Mouse (Mus musculus): Measurements from ENCODE around the gene 1810009A15Rik. TPM values are rescaled to one million over a fixed set of nuclear protein-coding genes. Genes with fewer than 3 reads are reported as not detected.

1810009A15Rik gene
- total and polyA plus RNA-seq, 3 experiments, result 184 to 189 TPM; not detected in 1

GRCm38 (mm10) chr19:8927891-8928525 is 39.4 kb downstream of the 1810009A15Rik start (continued):
- TF ChIP-seq RCOR1 (IDR thresholded peaks at IDR 0.05; ENCODE audit: low read depth, low read length) (peak; percentile 98), HCFC1 (IDR thresholded peaks at IDR 0.05; ENCODE audit: low read depth, low read length) (peak; percentile 65), MAFK (IDR thresholded peaks at IDR 0.05; ENCODE audit: borderline replicate concordance, low read depth, low read length) (peak; percentile 88)

GRCm38 (mm10) chr19:8928689-8929223 is 40.1 kb downstream of the 1810009A15Rik start:
- Histone ChIP-seq H3K4me1 (ENCODE audit: control insufficient read depth in 1 of 2, insufficient read depth in 2 of 2, low read length in 2 of 2) (peaks cover 18 to 37% of the 10 kb centered on the region in 2 experiments), H3K36me3 (ENCODE audit: control insufficient read depth in 1 of 2, insufficient read depth in 2 of 2, low read length in 2 of 2) (peaks cover 0 to 27% of the 10 kb centered on the region in 2 experiments; a peak in 2 of 4 replicates), H3K27ac (ENCODE audit: control insufficient read depth, low read depth, low read length) (peak overlapping the region; percentile 61), H3K9ac (ENCODE audit: control insufficient read depth, low read depth, low read length, poor library complexity, severe bottlenecking) (no peak overlapping the region), H3K4me3 (ENCODE audit: control insufficient read depth in 1 of 2, insufficient read depth in 1 of 2, low read depth in 2 of 2, low read length in 2 of 2) (peak overlapping the region; percentile 66 to 79; a peak in 3 of 4 replicates), H3K27me3 (ENCODE audit: control insufficient read depth in 1 of 2, insufficient read depth in 2 of 2, low read length in 2 of 2) (no peaks in the 10 kb centered on the region), H3K9me3 (replicated peaks; ENCODE audit: insufficient read depth, low read length) (no peaks in the 10 kb centered on the region), H3K79me2 (ENCODE audit: control insufficient read depth, insufficient read depth, low read length, poor library complexity) (no peaks in the 10 kb centered on the region; the same call in none of the 2 replicates)
- DNase-seq (ENCODE audit: low read depth, low spot score), result no peak
- TF ChIP-seq TBP (IDR thresholded peaks at IDR 0.05; ENCODE audit: low read depth, low read length), result no peak
- no peak for TF ChIP-seq RCOR1 (IDR thresholded peaks at IDR 0.05; ENCODE audit: low read depth, low read length)
- TF ChIP-seq HCFC1 (IDR thresholded peaks at IDR 0.05; ENCODE audit: low read depth, low read length), result no peak
- TF ChIP-seq MXI1 (IDR thresholded peaks at IDR 0.05; ENCODE audit: low read depth, low read length), result no peak
- TF ChIP-seq CTCF (IDR thresholded peaks at IDR 0.05 in 2 of 3, conservative IDR thresholded peaks at IDR 0.05 in 1 of 3; ENCODE audit: control insufficient read depth in 1 of 3, insufficient read depth in 1 of 3, low read depth in 2 of 3, low read length in 3 of 3, poor library complexity in 1 of 3, severe bottlenecking in 1 of 3), result no peak
- TF ChIP-seq GATA1 (IDR thresholded peaks at IDR 0.05; ENCODE audit: low read depth, low read length), result no peak
- TF ChIP-seq UBTF (IDR thresholded peaks at IDR 0.05; ENCODE audit: borderline replicate concordance, insufficient read depth, low read depth, low read length), result no peak
- no peak for TF ChIP-seq ZC3H11A (IDR thresholded peaks at IDR 0.05; ENCODE audit: low read depth, low read length)
- TF ChIP-seq POLR2A (IDR thresholded peaks at IDR 0.05; ENCODE audit: control insufficient read depth in 1 of 2, insufficient read depth in 1 of 2, low read depth in 1 of 2, low read length in 2 of 2, poor library complexity in 1 of 2), result no peak
- TF ChIP-seq ZMIZ1 (IDR thresholded peaks at IDR 0.05; ENCODE audit: low read depth, low read length), result no peak
- TF ChIP-seq ELF1 (IDR thresholded peaks at IDR 0.05; ENCODE audit: low read depth, low read length), result no peak
- TF ChIP-seq CHD2 (IDR thresholded peaks at IDR 0.05; ENCODE audit: low read length), result no peak
- TF ChIP-seq USF2 (IDR thresholded peaks at IDR 0.05; ENCODE audit: borderline replicate concordance in 1 of 2, insufficient read depth in 1 of 2, low read depth in 1 of 2, low read length in 2 of 2), result no peak
